Mouse (Mus musculus): ENCODE data around the gene Mme. TPM values are rescaled to one million over a fixed set of nuclear protein-coding genes. Genes with fewer than 3 reads are reported as not detected.

Gene Mme
- total and polyA plus RNA-seq, 2 experiments from 2014 or later, result 2.0 to 5.9 TPM

DNA sequence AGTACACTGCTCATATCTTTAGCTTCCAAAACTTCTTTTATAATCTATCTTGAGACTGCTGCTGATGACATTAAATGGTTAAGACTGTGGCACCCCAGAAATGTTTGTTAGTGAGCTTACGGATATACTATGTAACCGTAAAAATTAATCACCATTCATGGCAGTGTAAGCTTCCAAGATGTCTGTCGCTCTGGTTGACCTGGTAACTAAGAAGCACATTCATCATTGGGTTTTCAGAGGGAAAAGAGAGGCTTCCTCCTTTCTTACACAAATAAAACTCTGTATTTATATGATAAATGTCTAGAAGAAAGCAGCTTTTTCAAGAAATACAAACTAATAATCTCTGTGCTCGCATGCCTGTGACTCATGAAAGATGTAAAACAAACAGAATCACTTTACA, 156.8 kb downstream of the Mme start:
- no peak for TF ChIP-seq CTCF (IDR thresholded peaks at IDR 0.05)
- H3K27ac ChIP-seq (ENCODE audit: low read depth, low read length), result no peak overlapping the region

DNA sequence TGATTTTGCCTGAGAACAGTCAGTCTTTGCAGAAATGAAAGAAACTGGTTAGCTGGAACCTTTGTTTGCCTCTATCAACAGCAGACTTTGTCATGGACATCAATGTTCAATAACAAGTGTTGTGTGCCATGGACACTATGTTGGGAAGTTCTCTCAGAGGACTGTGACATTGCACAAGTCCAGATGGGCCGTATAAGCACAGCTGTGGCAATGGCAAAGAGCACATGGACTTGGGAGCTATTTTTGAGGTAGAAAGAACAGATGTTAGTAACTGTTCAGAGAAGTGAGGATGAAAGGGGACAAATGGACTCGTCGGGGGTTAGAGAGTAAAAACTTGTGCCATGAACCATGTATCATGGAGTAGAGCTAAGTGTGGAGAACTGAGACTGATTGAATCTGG, 165.1 kb downstream of the Mme start:
- Histone ChIP-seq H3K27ac (ENCODE audit: low read depth, low read length) (no peak overlapping the region), H3K4me1 (ENCODE audit: insufficient read depth, low read length) (no peaks in the 10 kb centered on the region), H3K4me2 (ENCODE audit: low read depth, low read length, poor library complexity, severe bottlenecking) (no peak overlapping the region), H3K9me3 (ENCODE audit: low read length) (no peaks in the 10 kb centered on the region), H3K9ac (replicated peaks; ENCODE audit: low read length, poor library complexity, severe bottlenecking) (no peak overlapping the region), H3K36me3 (ENCODE audit: insufficient read depth, low read length) (no peaks in the 10 kb centered on the region), H3K4me3 (ENCODE audit: low read depth, low read length) (no peak overlapping the region), H3K27me3 (ENCODE audit: insufficient read depth, low read length) (no peaks in the 10 kb centered on the region)
- DNase-seq (ENCODE audit: low spot score) (no peak), ATAC-seq (ENCODE audit: low FRiP score) (no peak)
- no peak for TF ChIP-seq CTCF (IDR thresholded peaks at IDR 0.05)
- 92% methylated on average over 3 of the region's 3 CpGs for WGBS

More for the DNA sequence above, 156.8 kb downstream of the Mme start:
- Histone ChIP-seq H3K9ac (replicated peaks; ENCODE audit: low read length, poor library complexity, severe bottlenecking) (no peak overlapping the region), H3K4me1 (ENCODE audit: insufficient read depth, low read length) (no peaks in the 10 kb centered on the region), H3K4me3 (ENCODE audit: low read depth, low read length) (no peak overlapping the region), H3K36me3 (ENCODE audit: insufficient read depth, low read length) (no peaks in the 10 kb centered on the region), H3K9me3 (ENCODE audit: low read length) (no peaks in the 10 kb centered on the region), H3K4me2 (ENCODE audit: low read depth, low read length, poor library complexity, severe bottlenecking) (no peak overlapping the region), H3K27me3 (ENCODE audit: insufficient read depth, low read length) (no peaks in the 10 kb centered on the region)
- no peak for DNase-seq (ENCODE audit: low spot score)
- no peak for ATAC-seq (ENCODE audit: low FRiP score)
- 85% methylated on average over 4 of the region's 4 CpGs for WGBS

- Histone ChIP-seq H3K27ac (ENCODE audit: low read depth, low read length) (no peak overlapping the region), H3K4me3 (ENCODE audit: low read depth, low read length) (no peak overlapping the region), H3K27me3 (ENCODE audit: insufficient read depth, low read length) (no peaks in the 10 kb centered on the region), H3K9ac (replicated peaks; ENCODE audit: low read length, poor library complexity, severe bottlenecking) (no peak overlapping the region), H3K36me3 (ENCODE audit: insufficient read depth, low read length) (no peaks in the 10 kb centered on the region), H3K4me2 (ENCODE audit: low read depth, low read length, poor library complexity, severe bottlenecking) (no peak overlapping the region), H3K4me1 (ENCODE audit: insufficient read depth, low read length) (no peaks in the 10 kb centered on the region), H3K9me3 (ENCODE audit: low read length) (no peaks in the 10 kb centered on the region)
- no peak for DNase-seq (ENCODE audit: low spot score)
- ATAC-seq (ENCODE audit: low FRiP score), result no peak
- 83% methylated on average over 4 of the region's 4 CpGs for WGBS
- no peak for TF ChIP-seq CTCF (IDR thresholded peaks at IDR 0.05)
Measured at GRCm38 (mm10) chr3:63411006-63411405, 169.7 kb downstream of the Mme start.

GRCm38 (mm10) chr3:63412220-63412937, 171.0 kb downstream of the Mme start:
- Histone ChIP-seq H3K4me2 (ENCODE audit: low read depth, low read length, poor library complexity, severe bottlenecking) (no peak overlapping the region), H3K4me3 (ENCODE audit: low read depth, low read length) (no peak overlapping the region), H3K36me3 (ENCODE audit: insufficient read depth, low read length) (no peaks in the 10 kb centered on the region), H3K9me3 (ENCODE audit: low read length) (no peaks in the 10 kb centered on the region), H3K9ac (replicated peaks; ENCODE audit: low read length, poor library complexity, severe bottlenecking) (no peak overlapping the region), H3K27ac (ENCODE audit: low read depth, low read length) (no peak overlapping the region), H3K4me1 (ENCODE audit: insufficient read depth, low read length) (no peaks in the 10 kb centered on the region), H3K27me3 (ENCODE audit: insufficient read depth, low read length) (no peaks in the 10 kb centered on the region)
- ATAC-seq (ENCODE audit: low FRiP score) (no peak), DNase-seq (ENCODE audit: low spot score) (no peak)
- TF ChIP-seq CTCF (IDR thresholded peaks at IDR 0.05), result no peak
- WGBS, result 67% methylated on average over 6 of the region's 6 CpGs

- Histone ChIP-seq H3K4me1 (ENCODE audit: insufficient read depth, low read length) (no peaks in the 10 kb centered on the region), H3K27ac (ENCODE audit: low read depth, low read length) (no peak overlapping the region), H3K27me3 (ENCODE audit: insufficient read depth, low read length) (no peaks in the 10 kb centered on the region), H3K4me3 (ENCODE audit: low read depth, low read length) (no peak overlapping the region), H3K4me2 (ENCODE audit: low read depth, low read length, poor library complexity, severe bottlenecking) (no peak overlapping the region), H3K9ac (replicated peaks; ENCODE audit: low read length, poor library complexity, severe bottlenecking) (no peak overlapping the region), H3K9me3 (ENCODE audit: low read length) (no peaks in the 10 kb centered on the region), H3K36me3 (ENCODE audit: insufficient read depth, low read length) (no peaks in the 10 kb centered on the region)
- no peak for DNase-seq (ENCODE audit: low spot score)
- 81% methylated on average over 6 of the region's 6 CpGs for WGBS
- TF ChIP-seq CTCF (IDR thresholded peaks at IDR 0.05), result no peak
- no peak for ATAC-seq (ENCODE audit: low FRiP score)
Measured at GRCm38 (mm10) chr3:63413046-63413911, 171.9 kb downstream of the Mme start.

DNA sequence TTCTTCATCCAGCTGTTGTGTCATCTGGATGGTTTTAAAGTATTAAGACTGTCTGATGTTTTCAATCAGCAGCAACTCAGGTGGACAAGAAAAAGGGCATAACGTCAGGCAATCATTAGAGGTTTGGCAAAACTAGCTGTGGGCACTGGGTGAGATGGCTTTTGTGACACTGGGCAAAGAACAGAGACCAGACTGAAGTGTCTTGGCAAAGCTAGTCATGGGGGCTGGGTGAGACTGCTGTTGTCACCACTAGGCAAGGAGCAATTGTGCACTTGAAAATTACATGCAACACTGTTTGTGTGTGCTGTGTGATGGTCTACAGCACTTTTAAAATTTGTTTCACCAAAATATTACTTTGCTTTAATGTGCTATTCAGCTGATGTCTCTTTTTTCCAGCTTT, 175.9 kb downstream of the Mme start:
- no peak for ATAC-seq (ENCODE audit: low FRiP score)
- Histone ChIP-seq H3K36me3 (ENCODE audit: insufficient read depth, low read length) (no peaks in the 10 kb centered on the region), H3K27ac (ENCODE audit: low read depth, low read length) (no peak overlapping the region), H3K4me3 (ENCODE audit: low read depth, low read length) (no peak overlapping the region), H3K4me1 (ENCODE audit: insufficient read depth, low read length) (no peaks in the 10 kb centered on the region), H3K9ac (replicated peaks; ENCODE audit: low read length, poor library complexity, severe bottlenecking) (no peak overlapping the region), H3K9me3 (ENCODE audit: low read length) (no peaks in the 10 kb centered on the region), H3K27me3 (ENCODE audit: insufficient read depth, low read length) (no peaks in the 10 kb centered on the region), H3K4me2 (ENCODE audit: low read depth, low read length, poor library complexity, severe bottlenecking) (no peak overlapping the region)
- WGBS, result 88% methylated on average over 1 of the region's 1 CpGs
- TF ChIP-seq CTCF (IDR thresholded peaks at IDR 0.05), result no peak
- no peak for DNase-seq (ENCODE audit: low spot score)

Measured in midbrain, postnatal 0 days (tissue).